ENCODE assay signal across 7 mouse cellular contexts in the genomic region with DNA sequence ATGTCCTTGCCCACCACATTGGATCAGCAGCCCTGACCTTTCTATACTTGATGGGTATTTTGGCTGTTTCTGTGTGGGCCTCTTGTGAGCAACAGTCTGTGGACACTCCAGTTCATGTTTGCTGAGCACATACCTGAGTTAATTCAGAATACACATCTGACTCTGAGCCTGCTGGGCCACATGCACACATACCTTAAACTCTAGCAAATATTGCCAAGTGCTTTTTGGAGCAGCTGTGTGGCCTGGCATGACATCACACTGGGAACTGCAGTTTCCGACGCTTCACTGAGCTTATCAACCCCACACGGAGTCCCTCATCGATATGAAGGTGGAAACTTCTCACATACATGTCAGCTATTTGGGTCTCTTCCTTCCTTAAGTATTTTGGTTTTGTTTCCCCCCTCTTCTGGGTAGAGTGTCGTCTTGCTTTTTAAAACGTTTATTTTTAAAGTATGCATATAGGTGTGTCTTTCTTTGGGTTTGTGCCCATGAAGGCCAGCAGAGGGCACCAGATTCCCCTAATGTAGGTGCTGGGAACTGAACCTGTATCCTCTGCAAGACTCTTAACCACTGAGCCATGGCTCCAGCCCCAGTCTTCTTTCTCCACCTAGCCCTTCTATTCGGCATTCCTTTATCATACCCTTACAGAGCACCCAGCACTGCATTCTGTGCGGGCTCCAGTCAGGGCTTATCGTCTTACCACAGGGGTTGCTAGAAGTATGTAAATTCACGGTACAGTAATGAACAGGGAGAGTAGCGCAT. TPM values are rescaled to one million over a fixed set of nuclear protein-coding genes. Genes with fewer than 3 reads are reported as not detected.
A peak's percentile ranks its signal among the peaks of the same experiment; 100 is the strongest.
DNase-seq lines count a peak whose midpoint lies in the region.

No protein-coding gene starts in this region.

- DNase-seq in layer of hippocampus, adult 11-12 months (ENCODE audit: low spot score), result peak; percentile 42
- DNase-seq in layer of hippocampus, adult 18-20 months (ENCODE audit: low spot score in 2 of 2), result no peak
- DNase-seq in MN1 (ENCODE audit: low spot score) (peak; percentile 49), liver (peak; percentile 50)
- DNase-seq in c-Kit-positive CD71-negative TER-119-negative erythroid progenitor cells, embryonic 14.5 days (ENCODE audit: low read depth), result peak; percentile 44
- peak; percentile 66 for DNase-seq in retina, embryonic 14.5 days (ENCODE audit: low spot score)
- DNase-seq in right cerebral cortex, adult 18-20 months, result no peak

RNA-seq across cellular contexts. Expression of a gene that starts 25.8 kb away (rescaled TPM):
- total RNA-seq in layer of hippocampus, adult 18-20 months (2021), result 100 to 1,000 TPM; 613 to 617 TPM

RNA-seq across cellular contexts. Expression of a gene that starts 37.0 kb away (rescaled TPM):
- total RNA-seq in layer of hippocampus, adult 18-20 months (2021), result 1 to 10 TPM; 1.5 to 1.7 TPM

RNA-seq across cellular contexts. Expression of a gene that starts 45.6 kb away (rescaled TPM):
- total RNA-seq in layer of hippocampus, adult 18-20 months (2021), result 1 to 10 TPM; 6.0 to 7.5 TPM

RNA-seq across cellular contexts. Expression of a gene that starts 45.8 kb away (rescaled TPM):
- total RNA-seq in layer of hippocampus, adult 18-20 months (2021), result 1 to 10 TPM in 1 of 2 experiments, under 1 TPM in 1; 0.94 to 1.2 TPM

RNA-seq across cellular contexts. Expression of a gene that starts 54.7 kb away (rescaled TPM):
- total RNA-seq in layer of hippocampus, adult 18-20 months (2021), result 10 to 100 TPM; 18.0 to 21.1 TPM

Comparison
In these comparisons a context has a peak if more than half of its experiments do, and no peak if none do; other contexts are left out.
1. DNase-seq: peak in layer of hippocampus, adult 11-12 months (single experiment), MN1 (single experiment), c-Kit-positive CD71-negative TER-119-negative erythroid progenitor cells, embryonic 14.5 days (single experiment), liver (single experiment) and retina, embryonic 14.5 days (single experiment); none in layer of hippocampus, adult 18-20 months (0 of 2) and right cerebral cortex, adult 18-20 months (single experiment).